ENCODE assay signal across 13 mouse cellular contexts in the genomic region with DNA sequence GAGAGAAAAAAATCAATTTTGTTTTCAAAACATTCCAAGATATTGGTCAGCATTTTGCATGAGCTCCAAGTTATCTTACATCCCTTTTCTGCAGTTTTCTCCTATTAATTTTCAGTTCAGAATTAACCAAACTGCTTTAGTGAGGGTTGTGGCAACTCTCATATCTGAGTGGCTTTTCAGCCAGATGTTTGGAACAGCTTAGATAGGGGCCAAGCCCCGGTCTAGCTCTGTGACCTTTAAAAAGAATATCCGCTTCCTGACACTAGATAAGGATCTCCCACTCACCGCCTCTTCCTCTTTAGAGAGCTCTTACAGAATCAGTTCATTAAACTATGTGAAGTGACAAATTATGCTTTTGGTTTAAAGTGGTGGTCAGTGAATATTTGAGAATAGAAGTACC. TPM values are rescaled to one million over a fixed set of nuclear protein-coding genes. Genes with fewer than 3 reads are reported as not detected.
DNase-seq lines count a peak whose midpoint lies in the region; ATAC-seq and TF ChIP-seq lines count a peak whose summit lies in the region.
"Had no signal": no experiment of that assay in that cellular context is flagged by ENCODE, and none has a peak within 500 bp of the region (broad histone marks: within the 10 kb centered on the region; RNA-seq: fewer than 3 reads in every experiment).

No protein-coding gene starts in this region.

- no peak overlapping the region for H3K4me3 ChIP-seq in kidney, adult 2 months (ENCODE audit: insufficient read depth, low read depth, low read length)
- H3K4me3 ChIP-seq: forebrain, embryonic 13.5 days; layer of hippocampus, adult 2 months had no signal

- no peak overlapping the region for H3K27ac ChIP-seq in kidney, adult 2 months (ENCODE audit: insufficient read depth, low read depth, low read length)
- H3K27ac ChIP-seq: forebrain, embryonic 13.5 days; hindbrain, embryonic 14.5 days; layer of hippocampus, adult 2 months had no signal

- no peaks in the 10 kb centered on the region for H3K36me3 ChIP-seq in kidney, adult 2 months (ENCODE audit: control insufficient read depth, insufficient read depth, low read length)

- peak; percentile 55 for DNase-seq in kidney, adult 2 months
- DNase-seq in kidney, postnatal 4 days: no peak
- peak; percentile 50 to 56 for DNase-seq in B cell, adult 2 months
- DNase-seq in c-Kit-positive CD71-negative TER-119-negative erythroid progenitor cells, embryonic 14.5 days (ENCODE audit: low read depth): peak; percentile 43
- DNase-seq in adrenal gland, adult (ENCODE audit: inconsistent age in 2 of 2, low spot score in 1 of 2): no peak
- DNase-seq in cerebellum, postnatal 36 days: no peak
- DNase-seq in right cerebral cortex, postnatal 4 days: no peak
- DNase-seq: lung, adult 18-20 months had no signal

- peak; percentile 83 for ATAC-seq in megakaryocyte, adult 5-6 weeks (ENCODE audit: poor library complexity, severe bottlenecking)
- ATAC-seq: forebrain, embryonic 13.5 days had no signal

- 51% methylated on average over 3 of the region's 3 CpGs for WGBS in kidney, adult 2 months

- no peak for TF ChIP-seq CTCF in kidney, adult 2 months (conservative IDR thresholded peaks at IDR 0.05; ENCODE audit: insufficient read depth, insufficient read length, low read depth, low read length)

- H3K27me3 ChIP-seq in kidney, adult 2 months (replicated peaks; ENCODE audit: control insufficient read depth, insufficient read depth, low read length): no peaks in the 10 kb centered on the region
- H3K27me3 ChIP-seq: CH12.LX; forebrain, embryonic 13.5 days had no signal

- no peak for TF ChIP-seq POLR2A in kidney, adult 2 months (IDR thresholded peaks at IDR 0.05; ENCODE audit: low read depth, low read length)

- H3K4me1 ChIP-seq in kidney, adult 2 months (ENCODE audit: control insufficient read depth, insufficient read depth, low read length): peaks cover 17% of the 10 kb centered on the region; the same call in 1 of the 2 replicates

RNA-seq across cellular contexts. Expression of gene Cblb, which starts 50.7 kb away (rescaled TPM):
- polyA plus RNA-seq in kidney, adult 2 months (2012; rRNA removed): 7.9 and 8.8 TPM in 2 replicates
- 21.0 and 24.3 TPM in 2 replicates for total RNA-seq in megakaryocyte, adult 5-6 weeks (2015)
- 8.8 and 13.5 TPM in 2 replicates for total RNA-seq in megakaryocyte, adult 5-6 weeks (2017)

Comparison
In these comparisons a context has a peak if more than half of its experiments do, and no peak if none do; other contexts are left out.
1. DNase-seq: peak in kidney, adult 2 months (single experiment), B cell, adult 2 months (2 of 2) and c-Kit-positive CD71-negative TER-119-negative erythroid progenitor cells, embryonic 14.5 days (single experiment); none in kidney, postnatal 4 days (0 of 2), adrenal gland, adult (0 of 2), cerebellum, postnatal 36 days (0 of 2) and right cerebral cortex, postnatal 4 days (single experiment).